ENCODE assay signal across 23 mouse cellular contexts in the genomic region with DNA sequence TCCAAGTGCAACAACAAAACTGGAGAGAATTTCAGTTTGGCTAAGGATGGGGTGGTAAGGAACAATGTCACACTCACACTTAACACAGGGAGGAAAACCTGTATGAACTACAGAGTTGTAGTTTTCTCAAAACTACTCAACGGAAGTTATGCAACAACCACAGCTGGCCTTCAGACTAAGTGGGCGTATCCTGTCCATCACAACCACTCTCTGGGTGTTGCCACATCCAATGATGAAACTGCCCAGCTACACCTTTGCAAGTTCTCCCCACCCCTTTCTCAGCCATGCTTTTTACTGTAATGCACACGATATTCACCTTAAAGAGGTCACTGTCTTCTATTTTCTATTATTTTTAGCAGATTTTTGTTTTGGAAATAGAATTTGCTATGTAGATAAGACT.
DNase-seq lines count a peak whose midpoint lies in the region; ATAC-seq and TF ChIP-seq lines count a peak whose summit lies in the region.
"Had no signal": no experiment of that assay in that cellular context is flagged by ENCODE, and none has a peak within 500 bp of the region (broad histone marks: within the 10 kb centered on the region; RNA-seq: fewer than 3 reads in every experiment).

No protein-coding gene starts in this region.

- TF ChIP-seq EP300 in lung, postnatal 0 days (IDR thresholded peaks at IDR 0.05) = no peak

- H3K4me1 ChIP-seq in lung, postnatal 0 days (ENCODE audit: insufficient read depth, low read depth, low read length) = no peaks in the 10 kb centered on the region
- no peaks in the 10 kb centered on the region for H3K4me1 ChIP-seq in heart, embryonic 10.5 days
- H3K4me1 ChIP-seq: embryonic facial prominence, embryonic 10.5 days; heart, embryonic 15.5 days; hindbrain, embryonic 13.5 days had no signal

- no peaks in the 10 kb centered on the region for H3K27me3 ChIP-seq in lung, postnatal 0 days (replicated peaks; ENCODE audit: insufficient read depth, low read length)
- H3K27me3 ChIP-seq in heart, embryonic 10.5 days (ENCODE audit: insufficient read depth, poor library complexity, severe bottlenecking) = no peaks in the 10 kb centered on the region
- H3K27me3 ChIP-seq: heart, embryonic 15.5 days; hindbrain, embryonic 13.5 days had no signal

- H3K9me3 ChIP-seq in lung, postnatal 0 days (ENCODE audit: low read length) = no peaks in the 10 kb centered on the region
- H3K9me3 ChIP-seq in heart, embryonic 10.5 days = 0 out of 2 replicates have a peak, but pooled peaks cover 5% of the 10 kb centered on the region
- H3K9me3 ChIP-seq: G1E; heart, embryonic 15.5 days; hindbrain, embryonic 13.5 days had no signal

- ATAC-seq in lung, postnatal 0 days = peak; percentile 40; the same call in 1 of the 2 replicates
- peak; percentile 99 for ATAC-seq in megakaryocyte, adult 5-6 weeks (ENCODE audit: poor library complexity, severe bottlenecking)
- ATAC-seq: CD4-positive, CD25-positive, alpha-beta regulatory T cell, adult 4 months; forebrain, embryonic 14.5 days had no signal

- H3K27ac ChIP-seq in lung, postnatal 0 days (ENCODE audit: low read length) = no peak overlapping the region
- no peak overlapping the region for H3K27ac ChIP-seq in heart, embryonic 10.5 days
- H3K27ac ChIP-seq: embryonic facial prominence, embryonic 10.5 days; forebrain, embryonic 10.5 days; gastrocnemius, adult 2 months; heart, embryonic 15.5 days; hindbrain, embryonic 13.5 days had no signal

- H3K4me2 ChIP-seq in lung, postnatal 0 days (replicated peaks; ENCODE audit: low read depth, low read length) = no peak overlapping the region
- H3K4me2 ChIP-seq: heart, embryonic 15.5 days; hindbrain, embryonic 13.5 days had no signal

- 78% methylated on average over 3 of the region's 3 CpGs for WGBS in lung, postnatal 0 days
- 84% methylated on average over 3 of the region's 3 CpGs for WGBS in heart, embryonic 10.5 days

- H3K9ac ChIP-seq in lung, postnatal 0 days (replicated peaks; ENCODE audit: low read depth) = no peak overlapping the region
- H3K9ac ChIP-seq: heart, embryonic 15.5 days; hindbrain, embryonic 13.5 days had no signal

- no peaks in the 10 kb centered on the region for H3K36me3 ChIP-seq in lung, postnatal 0 days (ENCODE audit: insufficient read depth, low read length)
- peaks cover 8% of the 10 kb centered on the region; the same call in 1 of the 2 replicates for H3K36me3 ChIP-seq in heart, embryonic 10.5 days
- H3K36me3 ChIP-seq: embryonic facial prominence, embryonic 10.5 days; forebrain, embryonic 10.5 days; G1E; heart, embryonic 15.5 days; hindbrain, embryonic 13.5 days had no signal

- no peak overlapping the region for H3K4me3 ChIP-seq in lung, postnatal 0 days (ENCODE audit: low read depth, low read length)
- H3K4me3 ChIP-seq in heart, embryonic 10.5 days = no peak overlapping the region
- H3K4me3 ChIP-seq: embryonic facial prominence, embryonic 10.5 days; forebrain, embryonic 10.5 days; gastrocnemius, adult 2 months; heart, embryonic 15.5 days; hindbrain, embryonic 13.5 days had no signal

- no peak for TF ChIP-seq CTCF in lung, postnatal 0 days (IDR thresholded peaks at IDR 0.05)

- DNase-seq in lung, postnatal 0 days (ENCODE audit: low spot score) = peak; percentile 16
- DNase-seq in lung, postnatal 25 days (ENCODE audit: low spot score) = no peak
- peak; percentile 11 for DNase-seq in NIH3T3 (ENCODE audit: low read depth)
- DNase-seq in c-Kit-positive CD71-negative TER-119-negative erythroid progenitor cells, embryonic 14.5 days (ENCODE audit: low read depth) = peak; percentile 13
- DNase-seq in layer of hippocampus, postnatal 14 days (ENCODE audit: low spot score in 2 of 2) = no peak
- DNase-seq in heart, embryonic 10.5 days (ENCODE audit: low spot score) = no peak
- DNase-seq in cerebellum, adult 9-11 months = no peak
- DNase-seq: adrenal gland, postnatal 14 days; B cell, adult 2 months; cerebellum, adult 2 months; cerebellum, postnatal 14 days; gastrocnemius, adult 2 months; gastrocnemius, postnatal 25 days; heart, adult 11 months; heart, postnatal 14 days had no signal

Comparison
In these comparisons a context has a peak if more than half of its experiments do, and no peak if none do; other contexts are left out.
1. DNase-seq: peak in lung, postnatal 0 days (single experiment), NIH3T3 (single experiment) and c-Kit-positive CD71-negative TER-119-negative erythroid progenitor cells, embryonic 14.5 days (single experiment); none in lung, postnatal 25 days (single experiment), layer of hippocampus, postnatal 14 days (0 of 2), heart, embryonic 10.5 days (single experiment) and cerebellum, adult 9-11 months (single experiment).